Mouse (Mus musculus) liver, embryonic 14.5 days (tissue): ENCODE data around the gene Fndc11.

Experiments
- CTCF ChIP-seq: IDR thresholded peaks from 2 replicates; pipeline ENCODE4 v1.5.1; 2016; ENCODE audit warnings: antibody characterized with exemption, low read depth, control low read depth
- EP300 ChIP-seq: IDR thresholded peaks from 2 replicates; pipeline ENCODE4 v1.6.1; 2016; ENCODE audit warnings: antibody characterized with exemption, low read depth

DNA sequence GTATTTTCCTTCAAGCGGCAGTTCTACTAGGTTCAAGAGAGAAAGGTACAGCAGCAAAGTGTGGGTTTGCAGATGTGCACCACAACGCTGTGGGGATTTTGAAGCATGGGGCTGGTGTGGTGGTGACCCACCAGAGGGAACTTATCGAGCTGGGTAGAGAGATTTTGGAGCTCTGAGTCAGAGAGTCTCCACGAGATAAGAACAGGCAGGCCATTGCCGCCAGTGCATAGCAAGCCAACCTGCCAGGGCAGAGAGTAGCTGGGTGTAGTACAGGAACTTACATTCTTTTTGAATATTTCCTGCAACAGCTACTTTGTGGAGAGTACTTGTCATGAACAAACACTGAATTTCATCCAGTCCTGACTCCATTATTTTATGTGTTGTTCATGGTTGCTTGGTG, 41.3 kb upstream of the Fndc11 start:
- TF ChIP-seq CTCF: no peak
- no peak for TF ChIP-seq EP300
